Mouse (Mus musculus) stomach, postnatal 0 days (tissue): ENCODE results near the gene Dpy19l1.

Source experiments
- CTCF ChIP-seq: IDR thresholded peaks from 2 replicates; pipeline ENCODE4 v1.5.1; 2016; ENCODE audit warnings: antibody characterized with exemption, low read depth, mild to moderate bottlenecking, moderate library complexity
- EP300 ChIP-seq: optimal IDR thresholded peaks from 2 replicates; pipeline ENCODE3; 2016; ENCODE audit warnings: antibody characterized with exemption

GRCm38 (mm10) chr9:24461379-24461961 is 41.5 kb downstream of the Dpy19l1 start:
- TF ChIP-seq CTCF: no peak
- TF ChIP-seq EP300: no peak
